In genomic region chr4:104769602-104770001, GRCm38 (mm10) we compare ENCODE assay signal across 21 mouse cellular contexts. TPM values are rescaled to one million over a fixed set of nuclear protein-coding genes. Genes with fewer than 3 reads are reported as not detected.
"Had no signal": no experiment of that assay in that cellular context is flagged by ENCODE, and none has a peak within 500 bp of the region (broad histone marks: within the 10 kb centered on the region; RNA-seq: fewer than 3 reads in every experiment).

No protein-coding gene starts in this region.

- H3K36me3 ChIP-seq: liver, embryonic 12.5 days; midbrain, embryonic 12.5 days; neural tube, embryonic 12.5 days had no signal

- ATAC-seq: liver, embryonic 12.5 days had no signal

- DNase-seq: lung, adult 18-20 months; lung, embryonic 14.5 days; lung, postnatal 10 days; lung, postnatal 4 days; right cerebral cortex, postnatal 25 days; right cerebral cortex, postnatal 4 days; spleen, adult 18-20 months; thymus, adult 18-20 months; thymus, postnatal 14 days; thymus, postnatal 4 days had no signal

- H3K27me3 ChIP-seq: liver, embryonic 12.5 days; midbrain, embryonic 12.5 days; neural tube, embryonic 12.5 days had no signal

- H3K9ac ChIP-seq: liver, embryonic 12.5 days; liver, embryonic 14.5 days; lung, embryonic 14.5 days; midbrain, embryonic 12.5 days; neural tube, embryonic 12.5 days had no signal

- H3K4me3 ChIP-seq: liver, embryonic 12.5 days; midbrain, embryonic 12.5 days; neural tube, embryonic 12.5 days had no signal

- H3K4me1 ChIP-seq: liver, embryonic 12.5 days; neural tube, embryonic 12.5 days had no signal

- H3K9me3 ChIP-seq: liver, embryonic 12.5 days; midbrain, embryonic 12.5 days; neural tube, embryonic 12.5 days had no signal

- H3K4me2 ChIP-seq: liver, embryonic 12.5 days; lung, embryonic 14.5 days; midbrain, embryonic 12.5 days; neural tube, embryonic 12.5 days had no signal

- H3K27ac ChIP-seq: liver, embryonic 12.5 days; liver, embryonic 14.5 days; midbrain, embryonic 12.5 days; neural tube, embryonic 12.5 days had no signal

RNA-seq across cellular contexts. Expression of gene C8b, which starts 3.5 kb away (rescaled TPM):
- total RNA-seq: megakaryocyte, adult 5-6 weeks; megakaryocyte-erythroid progenitor cell, adult 5-6 weeks; monocyte, adult 5-6 weeks; neutrophil, adult 5-6 weeks had no signal
- polyA plus RNA-seq: lung, embryonic 14.5 days; midbrain, embryonic 12.5 days; neural tube, embryonic 12.5 days; small intestine, adult 2 months; stomach, embryonic 14.5 days; urinary bladder, adult 2 months had no signal
